Mouse (Mus musculus): ENCODE results near the gene Rprd1b. TPM values are rescaled to one million over a fixed set of nuclear protein-coding genes. Genes with fewer than 3 reads are reported as not detected.

Rprd1b gene
- total RNA-seq, 2 experiments from 2014 or later = 20.8 to 23.9 TPM

- DNase-seq = no peak
Measured at GRCm38 (mm10) chr2:158165776-158166175, 137.5 kb downstream of the Rprd1b start.

GRCm38 (mm10) chr2:158166628-158167027, 138.3 kb downstream of the Rprd1b start:
- DNase-seq = no peak
- intact Hi-C loops (cut with DNase I) = no loop called here

More at GRCm38 (mm10) chr2:158165776-158166175, 137.5 kb downstream of the Rprd1b start:
- intact Hi-C loops (cut with DNase I) = no loop called here

GRCm38 (mm10) chr2:158167496-158168205, 139.4 kb downstream of the Rprd1b start:
- DNase-seq = no peak
- intact Hi-C loops (cut with DNase I) = no loop called here

GRCm38 (mm10) chr2:158168741-158169211, 140.5 kb downstream of the Rprd1b start:
- peak in 1 of 2 experiments; percentile 41 for DNase-seq
- intact Hi-C loops (cut with DNase I) = no loop called here

DNA sequence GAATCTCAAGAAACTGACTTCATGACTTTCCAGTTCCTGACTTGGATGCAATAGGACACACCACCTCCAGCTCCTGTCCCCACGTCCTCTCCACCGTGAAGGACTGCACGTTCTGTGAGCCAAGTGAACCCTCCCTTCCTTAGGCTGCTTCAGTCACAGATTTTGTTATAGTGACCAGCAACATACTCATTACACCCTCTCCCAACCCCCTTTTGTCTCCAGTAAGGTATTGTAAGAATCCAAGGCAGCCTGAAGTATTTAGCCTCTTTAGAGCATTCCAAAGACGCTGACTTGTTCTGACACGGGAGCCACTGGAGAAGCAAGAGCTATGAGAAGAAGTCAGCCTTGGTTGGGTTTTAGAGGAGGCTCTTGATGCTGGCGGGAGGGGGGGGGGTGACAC, 141.1 kb downstream of the Rprd1b start:
- DNase-seq = no peak
- intact Hi-C loops (cut with DNase I) = no loop called here

DNA sequence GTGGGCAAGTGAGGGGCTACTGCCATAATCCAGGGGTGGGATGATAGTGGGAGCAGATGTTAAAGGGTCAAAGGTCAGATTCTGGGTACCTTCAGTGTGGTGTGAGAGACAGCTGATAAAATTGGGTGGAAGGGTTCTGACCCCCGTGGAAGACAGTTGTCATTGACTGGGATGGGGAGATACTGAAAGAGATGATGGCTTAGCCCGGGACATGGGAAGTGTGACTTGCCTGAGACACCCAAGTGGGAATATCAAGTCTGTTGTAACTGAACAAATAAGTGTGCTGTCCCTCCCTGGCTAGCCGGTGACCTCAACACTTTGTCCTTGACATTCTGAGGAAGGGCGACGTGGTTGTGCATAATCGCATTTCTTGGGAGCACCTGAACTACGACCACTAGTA, 141.5 kb downstream of the Rprd1b start:
- no peak for DNase-seq
- intact Hi-C loops (cut with DNase I) = no loop called here

GRCm38 (mm10) chr2:158170394-158170793, 142.1 kb downstream of the Rprd1b start:
- DNase-seq = no peak
- intact Hi-C loops (cut with DNase I) = no loop called here

- intact Hi-C loops (cut with DNase I) = no loop called here
- DNase-seq = no peak
Measured at GRCm38 (mm10) chr2:158174438-158174837, 146.1 kb downstream of the Rprd1b start.

GRCm38 (mm10) chr2:158174958-158175357, 146.7 kb downstream of the Rprd1b start:
- intact Hi-C loops (cut with DNase I) = no loop called here
- no peak for DNase-seq

DNA sequence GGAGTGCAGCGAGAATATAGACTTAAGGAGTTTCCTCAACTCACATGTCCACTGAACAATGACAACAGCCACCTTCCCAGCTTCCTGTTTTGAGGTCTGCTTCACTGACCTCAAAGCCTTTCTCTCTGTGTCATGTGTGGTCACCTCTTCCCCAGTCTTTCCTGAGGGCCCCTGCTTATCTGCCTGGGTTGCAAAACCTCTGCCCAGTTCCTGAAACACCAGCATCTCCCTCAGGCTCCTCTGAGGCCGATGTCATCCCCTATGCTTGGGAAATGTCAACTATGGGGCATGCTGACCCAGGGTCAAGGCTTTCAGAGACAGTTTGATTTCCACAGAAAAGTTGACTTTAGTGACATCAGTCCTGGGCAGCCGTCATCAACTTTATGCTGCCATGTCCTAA, 147.1 kb downstream of the Rprd1b start:
- intact Hi-C loops (cut with DNase I) = no loop called here
- no peak for DNase-seq

- intact Hi-C loops (cut with DNase I) = no loop called here
- no peak for DNase-seq
Measured at GRCm38 (mm10) chr2:158176763-158177162, 148.5 kb downstream of the Rprd1b start.

GRCm38 (mm10) chr2:158177574-158177973, 149.3 kb downstream of the Rprd1b start:
- intact Hi-C loops (cut with DNase I) = no loop called here
- no peak for DNase-seq

DNA sequence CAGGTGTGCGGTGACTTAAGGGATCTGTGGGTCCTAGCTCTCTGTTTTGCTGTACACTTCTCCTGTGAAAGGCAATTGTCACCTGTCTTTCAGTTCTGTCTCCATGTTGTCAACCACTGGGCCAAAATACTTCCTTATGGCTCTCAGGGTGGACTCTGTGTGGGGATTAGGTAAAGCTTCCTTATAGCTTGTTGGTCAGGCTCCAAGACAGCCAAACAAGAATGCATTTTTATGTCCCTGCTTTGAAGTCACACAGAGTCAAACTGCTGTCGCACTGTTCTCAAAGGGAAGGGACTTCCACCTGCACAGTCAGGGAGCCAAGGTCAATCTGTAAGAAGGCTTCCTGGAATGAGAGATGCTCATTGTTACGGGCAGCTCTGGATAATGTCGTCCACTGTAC, 149.8 kb downstream of the Rprd1b start:
- intact Hi-C loops (cut with DNase I) = no loop called here
- DNase-seq = no peak

DNA sequence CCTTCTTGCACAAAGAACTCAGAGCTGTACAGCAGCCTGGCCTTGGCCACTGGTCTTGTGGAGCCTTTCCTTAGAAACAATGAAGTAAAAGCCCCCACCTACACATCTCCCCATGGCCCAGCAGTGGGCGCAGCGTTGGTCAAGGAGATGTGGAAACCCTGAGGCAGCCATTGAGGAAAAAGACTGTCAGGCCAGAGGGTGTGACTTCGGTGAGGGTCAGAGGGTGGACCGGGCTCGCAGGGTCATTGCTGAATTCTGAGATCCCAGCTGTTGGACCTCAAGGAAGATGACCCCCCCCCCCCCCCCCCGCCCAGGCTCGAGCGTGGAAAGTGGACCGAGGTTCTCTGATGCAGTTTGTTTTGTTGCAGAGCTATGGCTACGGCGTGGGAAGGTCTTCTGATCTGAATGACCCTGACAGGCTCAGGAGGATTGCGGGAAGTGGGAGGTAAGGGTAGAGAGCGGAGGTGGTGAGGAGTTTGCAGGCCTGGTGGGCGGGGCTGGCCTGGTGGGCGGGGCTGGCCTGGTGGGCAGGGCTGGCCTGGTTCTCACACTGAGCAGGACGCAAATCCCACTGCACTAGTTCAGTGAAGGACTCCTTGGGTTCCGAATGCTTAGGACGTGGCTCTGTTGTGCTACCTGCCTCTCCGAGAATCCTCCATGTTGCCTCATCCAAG, 150.5 kb downstream of the Rprd1b start:
- peak; percentile 71 to 75 for DNase-seq
- intact Hi-C loops (cut with DNase I) = no loop called here

GRCm38 (mm10) chr2:158179370-158180111, 151.2 kb downstream of the Rprd1b start:
- intact Hi-C loops (cut with DNase I) = no loop called here
- DNase-seq = peak; percentile 61 to 71

DNA sequence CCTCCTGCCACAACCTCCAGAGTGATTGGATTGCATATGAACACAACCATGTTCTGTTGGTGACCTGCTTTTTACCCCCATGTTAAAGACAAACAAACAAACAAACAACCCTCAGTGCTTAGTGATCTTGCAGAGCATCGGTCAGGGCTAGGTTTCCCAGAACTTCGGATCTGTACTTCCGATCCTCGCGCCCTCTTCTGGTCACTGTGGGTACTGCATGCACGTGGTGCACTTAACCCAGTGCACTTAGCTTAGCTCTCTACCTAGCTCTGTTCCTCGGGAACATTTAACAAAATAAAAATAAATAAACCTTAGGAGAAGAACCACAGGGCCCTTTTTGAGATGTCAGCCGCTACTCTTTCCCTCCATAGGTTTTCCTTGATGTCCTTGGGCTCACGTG, 152.5 kb downstream of the Rprd1b start:
- intact Hi-C loops (cut with DNase I) = no loop called here
- DNase-seq = peak in 1 of 2 experiments; percentile 35

Other genes starting within 250 kb of the Rprd1b start
- gene Vstm2l, start 113.8 kb upstream of the Rprd1b start, total RNA-seq (2021) = not detected
- gene Tti1, start 64 bp upstream of the Rprd1b start, total RNA-seq (2021) = 10 to 100 TPM; 14.5 to 18.3 TPM
- 10 to 100 TPM; 41.0 to 53.1 TPM for gene Tgm2, start 117.9 kb downstream of the Rprd1b start, total RNA-seq (2021)
- 1 to 10 TPM; 2.2 TPM for gene D630003M21Rik, start 200.7 kb downstream of the Rprd1b start, total RNA-seq (2021)
- not detected for gene Bpi, start 229.6 kb downstream of the Rprd1b start, total RNA-seq (2021)

Data from gastrocnemius, postnatal 36 days (tissue).